Mouse (Mus musculus) forebrain, embryonic 16.5 days (tissue): Measurements from ENCODE around the gene Sp3. TPM values are rescaled to one million over a fixed set of nuclear protein-coding genes. Genes with fewer than 3 reads are reported as not detected.
A peak's percentile ranks its signal among the peaks of the same experiment; 100 is the strongest.
"Not testable (repeated sequence)": the region's sequence is repeated elsewhere in the genome, so short reads cannot be mapped to it uniquely, and the experiment has no call there.

Experiments
- ATAC-seq: fragments of 200-750 bp; cut with Nextera tagmentation; 2 replicates; pipeline ENCODE4 v1.8.0; 2017; ENCODE audit warnings: mild to moderate bottlenecking, moderate library complexity
- H3K27ac ChIP-seq: fragments of 300-500 bp; sonication (generic); 2 replicates; pipeline ENCODE4 v1.5.1; 2014; ENCODE audit warnings: low read length, control low read depth
- H3K27me3 ChIP-seq: fragments of 300-500 bp; sonication (generic); replicated peaks from 2 replicates; pipeline ENCODE4 v1.6.1; 2014; ENCODE audit warnings: low read length; ENCODE audit not compliant: control insufficient read depth, insufficient read depth
- H3K36me3 ChIP-seq: fragments of 300-500 bp; sonication (generic); 2 replicates; pipeline ENCODE4 v1.6.1; 2014; ENCODE audit not compliant: control insufficient read depth, insufficient read depth
- H3K4me1 ChIP-seq: fragments of 300-500 bp; sonication (generic); replicated peaks from 2 replicates; pipeline ENCODE4 v1.6.1; 2014; ENCODE audit warnings: low read length; ENCODE audit not compliant: control insufficient read depth, insufficient read depth
- H3K4me2 ChIP-seq: fragments of 300-500 bp; sonication (generic); 2 replicates; pipeline ENCODE4 v1.6.1; 2014; ENCODE audit warnings: mild to moderate bottlenecking, low read length, control low read depth
- H3K4me3 ChIP-seq: fragments of 300-500 bp; sonication (generic); replicated peaks from 2 replicates; pipeline ENCODE4 v1.5.1; 2014; ENCODE audit warnings: mild to moderate bottlenecking, low read length, control low read depth
- H3K9ac ChIP-seq: fragments of 300-500 bp; sonication (generic); replicated peaks from 2 replicates; pipeline ENCODE4 v1.6.1; 2014; ENCODE audit warnings: low read depth, low read length, control low read depth
- H3K9me3 ChIP-seq: fragments of 300-500 bp; sonication (generic); 2 replicates; pipeline ENCODE4 v1.6.1; 2016; ENCODE audit warnings: low read length; ENCODE audit not compliant: control insufficient read depth
- WGBS: fragments of 180-500 bp; shearing (Covaris S2); extraction: QIAGEN DNeasy Blood & Tissue Kit; methylation state at CpG from one replicate; pipeline ENCODE4 v1.1.7; 2014; 5-methylcytosine and 5-hydroxymethylcytosine counted together
- polyA plus RNA-seq: library from polyadenylated mRNA; unstranded; fragments of >200 nt; fragmentation: Nextera tagmentation; extraction: Ambion mirVana; gene quantifications from 2 replicates; pipeline ENCODE4 v1.2.1, GENCODE M21; 2015

Sp3 gene
- polyA plus RNA-seq, 1 experiment from 2014 or later = 51.6 TPM

DNA sequence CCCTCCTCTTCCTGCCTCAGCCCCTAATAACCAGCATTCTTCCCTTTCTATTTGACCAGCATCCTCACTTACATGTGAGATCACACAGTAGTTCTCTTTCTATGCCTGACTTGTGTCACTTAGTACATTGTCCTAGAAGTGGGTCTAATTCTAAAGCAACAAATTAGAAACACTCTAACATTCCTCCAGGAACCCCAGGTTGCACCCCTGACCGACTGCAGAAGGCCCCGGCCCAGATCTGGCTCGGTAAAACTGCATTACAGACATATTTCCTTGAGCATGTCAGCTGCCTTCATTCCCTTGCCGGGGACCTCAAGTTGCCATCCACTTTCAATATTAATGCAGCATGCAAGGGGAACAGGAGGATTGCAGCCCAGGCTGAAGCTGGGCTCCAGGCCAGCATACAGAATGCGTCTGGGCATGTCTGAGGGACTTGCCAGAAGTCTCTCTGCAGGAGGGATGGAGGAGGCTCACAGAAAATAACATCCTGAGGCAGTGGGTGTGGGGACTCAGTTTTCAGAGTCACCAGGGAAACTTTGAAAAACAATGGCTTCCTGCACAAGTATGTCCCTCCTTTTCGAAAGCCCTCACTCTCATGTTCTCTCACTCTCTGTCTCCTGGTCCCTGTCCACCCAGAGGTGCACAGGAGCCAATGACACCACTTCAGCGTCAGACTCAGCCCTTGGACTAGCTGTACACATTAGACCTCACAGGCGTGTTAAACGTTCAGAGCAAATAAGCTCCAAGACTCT lies 15.3 kb upstream of the Sp3 start:
- peak overlapping the region; percentile 77 for H3K27ac ChIP-seq
- no peak overlapping the region for H3K4me3 ChIP-seq
- no peak overlapping the region for H3K9ac ChIP-seq
- ATAC-seq = peak; percentile 97
- H3K4me2 ChIP-seq = 0 out of 2 replicates have a peak overlapping the region, but pooled peaks have one; percentile 4
- H3K4me1 ChIP-seq = peaks cover 15% of the 10 kb centered on the region
- no peaks in the 10 kb centered on the region for H3K36me3 ChIP-seq
- H3K27me3 ChIP-seq = no peaks in the 10 kb centered on the region
- 16% methylated on average over 9 of the region's 9 CpGs for WGBS
- H3K9me3 ChIP-seq = no peaks in the 10 kb centered on the region

DNA sequence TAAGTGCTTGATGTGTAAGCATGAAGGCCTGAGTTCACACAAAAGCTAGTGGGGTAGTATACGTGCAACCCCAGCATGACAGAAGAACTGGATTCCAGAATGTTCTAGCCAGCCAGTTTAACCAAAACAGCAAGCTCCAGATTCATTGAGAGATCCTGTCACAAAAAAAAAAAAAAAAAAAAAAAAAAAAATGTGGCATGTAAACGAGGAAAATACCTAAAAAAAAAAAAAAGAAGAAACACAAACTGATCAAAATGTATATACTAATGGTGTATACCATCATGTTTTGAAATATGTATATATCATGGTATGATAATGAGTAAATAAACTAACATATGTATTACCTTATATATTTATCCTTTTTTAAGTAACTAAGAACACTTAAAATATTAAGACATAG lies 13.9 kb upstream of the Sp3 start:
- Histone ChIP-seq H3K36me3 (no peaks in the 10 kb centered on the region), H3K27me3 (no peaks in the 10 kb centered on the region), H3K27ac (no peak overlapping the region), H3K4me1 (peaks cover 15% of the 10 kb centered on the region), H3K4me3 (no peak overlapping the region), H3K9me3 (no peaks in the 10 kb centered on the region), H3K9ac (no peak overlapping the region), H3K4me2 (no peak overlapping the region)
- no peak for ATAC-seq
- 76% methylated on average over 2 of the region's 2 CpGs for WGBS

DNA sequence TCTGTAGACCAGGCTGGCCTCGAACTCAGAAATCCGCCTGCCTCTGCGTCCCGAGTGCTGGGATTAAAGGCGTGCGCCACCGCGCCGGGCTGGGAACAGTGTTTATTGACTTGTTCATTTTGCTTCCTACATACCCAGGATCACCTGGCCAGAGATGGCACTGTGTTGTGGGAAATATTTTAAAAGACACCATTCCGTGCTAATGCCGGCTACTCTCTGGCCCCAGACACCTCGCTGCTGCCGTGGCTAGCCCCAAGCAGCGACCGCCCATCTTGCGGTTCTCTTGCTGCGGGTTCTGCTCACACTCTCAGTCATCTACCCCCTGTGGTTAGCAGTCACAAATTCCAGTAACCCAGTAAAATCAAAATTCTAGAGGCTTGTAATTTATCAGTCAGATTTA lies 12.3 kb upstream of the Sp3 start:
- peaks cover 15% of the 10 kb centered on the region for H3K4me1 ChIP-seq
- peaks cover 2% of the 10 kb centered on the region; the same call in 1 of the 2 replicates for H3K36me3 ChIP-seq
- no peak overlapping the region for H3K4me2 ChIP-seq
- H3K27me3 ChIP-seq = no peaks in the 10 kb centered on the region
- no peak for ATAC-seq
- no peak overlapping the region for H3K27ac ChIP-seq
- no peaks in the 10 kb centered on the region for H3K9me3 ChIP-seq
- no peak overlapping the region for H3K9ac ChIP-seq
- no peak overlapping the region for H3K4me3 ChIP-seq
- 93% methylated on average over 17 of the region's 17 CpGs for WGBS

DNA sequence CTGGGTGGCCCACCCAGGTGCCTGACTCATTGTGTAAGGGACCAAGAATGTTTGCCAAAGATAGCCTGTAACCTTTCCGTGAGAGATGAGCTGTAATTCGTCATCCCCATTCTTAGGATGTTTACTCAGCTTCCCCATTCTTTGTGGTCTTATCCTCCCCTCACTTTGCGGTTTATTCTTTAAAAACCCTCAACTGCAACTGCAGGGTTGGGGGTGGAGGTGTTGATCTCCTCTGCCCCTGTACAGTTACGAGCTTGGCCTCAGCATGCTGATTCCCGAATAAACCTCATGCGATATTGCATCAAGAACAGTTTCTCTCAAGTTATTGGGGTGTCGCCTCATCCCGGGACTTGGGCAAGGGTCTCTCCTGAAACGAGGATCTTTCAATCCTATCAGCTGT lies 8.7 kb upstream of the Sp3 start:
- H3K4me3 ChIP-seq, H3K27me3 ChIP-seq, H3K27ac ChIP-seq, H3K9me3 ChIP-seq, H3K4me1 ChIP-seq, H3K4me2 ChIP-seq, H3K9ac ChIP-seq, ATAC-seq, H3K36me3 ChIP-seq: not testable (repeated sequence)
- WGBS = 92% methylated on average over 9 of the region's 9 CpGs

DNA sequence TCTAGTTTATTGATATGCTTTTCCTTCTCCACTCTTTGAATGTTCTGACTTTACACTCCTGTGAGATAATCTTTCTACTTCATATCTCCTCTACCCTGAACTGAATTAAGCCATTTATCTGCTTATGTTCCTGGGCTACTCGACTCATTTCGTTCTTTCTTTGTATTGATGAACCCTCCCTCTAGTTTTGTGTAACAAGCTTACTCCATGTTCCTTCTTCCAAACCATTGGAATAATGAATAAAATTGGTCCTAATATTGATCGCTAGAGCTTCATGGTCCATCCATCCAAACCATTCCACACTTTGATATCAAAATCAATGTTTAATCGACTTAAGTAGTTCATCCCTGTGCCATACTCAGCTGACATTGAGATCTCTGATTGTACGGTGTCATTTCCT lies 6.4 kb upstream of the Sp3 start, which contains the start of gene Gm11084:
Gene Gm11084, minus strand, starts transcription at position 101 of the 400 bp plus-strand sequence.
- Histone ChIP-seq H3K4me2 (no peak within 1 kb of the TSS), H3K4me3 (no peak within 1 kb of the TSS), H3K27ac (no peak within 1 kb of the TSS), H3K36me3 (peaks cover 2% of the 10 kb centered on the region; the same call in 1 of the 2 replicates), H3K9ac (no peak within 1 kb of the TSS), H3K9me3 (no peaks in the 10 kb centered on the region), H3K27me3 (no peaks in the 10 kb centered on the region), H3K4me1 (peaks cover 3% of the 10 kb centered on the region)
- WGBS = 93% methylated on average over 5 of the region's 5 CpGs
- ATAC-seq = no peak

DNA sequence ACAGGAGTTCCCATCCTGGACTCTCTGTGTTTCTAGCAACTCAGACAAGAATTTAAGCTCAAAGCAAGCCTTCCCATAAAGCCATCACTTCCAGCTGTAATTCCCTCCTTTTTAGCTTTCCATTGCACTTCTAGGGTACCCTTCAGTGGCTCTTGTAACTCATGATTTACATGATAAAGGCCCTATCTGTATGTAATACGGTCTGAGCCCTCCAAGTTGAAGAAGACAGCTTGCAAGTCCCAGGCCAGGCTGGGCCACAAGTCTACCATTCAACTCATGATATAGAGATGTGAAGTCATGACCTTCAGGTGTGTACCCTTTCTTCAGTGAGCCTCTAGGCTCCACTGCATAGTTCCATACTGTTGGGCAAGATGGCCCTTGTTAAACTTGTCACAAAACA lies 5.3 kb upstream of the Sp3 start:
- Histone ChIP-seq H3K4me2 (no peak overlapping the region), H3K36me3 (peaks cover 2% of the 10 kb centered on the region; the same call in 1 of the 2 replicates), H3K27me3 (no peaks in the 10 kb centered on the region), H3K9me3 (no peaks in the 10 kb centered on the region), H3K4me1 (peaks cover 7% of the 10 kb centered on the region), H3K9ac (no peak overlapping the region), H3K27ac (no peak overlapping the region), H3K4me3 (no peak overlapping the region)
- WGBS = 19% methylated on average over 1 of the region's 1 CpGs
- ATAC-seq = no peak

DNA sequence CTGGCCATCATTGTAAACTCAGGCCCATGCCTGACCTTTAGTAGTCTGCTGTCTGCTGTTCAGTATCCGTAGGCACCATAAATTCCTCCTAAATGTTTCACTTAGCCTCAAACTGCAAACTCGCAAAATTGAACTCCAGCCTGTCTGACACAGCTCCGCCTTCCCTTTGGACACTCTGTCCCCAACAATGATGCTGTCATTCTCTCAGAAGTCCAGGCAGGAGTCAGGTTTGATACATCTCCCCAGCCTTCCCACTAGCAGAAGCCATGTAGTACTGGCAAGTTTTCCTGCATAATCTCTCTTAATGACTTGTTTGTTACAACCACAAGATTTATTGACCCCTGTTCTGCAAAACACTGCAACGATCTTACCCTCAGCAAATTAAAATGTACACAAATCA lies 4.6 kb upstream of the Sp3 start:
- Histone ChIP-seq H3K27me3 (no peaks in the 10 kb centered on the region), H3K9me3 (no peaks in the 10 kb centered on the region), H3K9ac (no peak overlapping the region), H3K27ac (no peak overlapping the region), H3K4me1 (peaks cover 7% of the 10 kb centered on the region), H3K4me2 (no peak overlapping the region), H3K36me3 (peaks cover 2% of the 10 kb centered on the region; the same call in 1 of the 2 replicates), H3K4me3 (no peak overlapping the region)
- ATAC-seq = no peak
- 75% methylated on average over 4 of the region's 4 CpGs for WGBS

DNA sequence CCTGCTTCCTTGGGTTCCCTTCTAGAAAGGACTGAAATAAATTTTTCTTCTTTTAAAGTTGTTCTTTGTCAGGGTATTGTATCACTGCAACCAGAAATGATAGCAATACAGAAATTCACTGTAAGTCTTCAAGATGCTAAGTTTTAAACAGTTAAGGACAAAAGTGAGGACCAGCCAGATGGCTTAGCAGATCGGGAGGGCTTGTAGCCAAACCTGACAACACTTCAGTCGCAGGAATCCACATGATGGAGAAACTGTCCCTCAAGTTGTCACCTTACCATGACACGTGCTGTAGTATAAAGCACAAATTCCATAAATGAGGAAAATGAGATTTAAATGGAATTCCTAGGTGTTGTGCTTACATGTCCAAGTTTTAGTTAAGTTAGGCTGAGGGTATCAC lies 3.0 kb upstream of the Sp3 start:
- no peak overlapping the region for H3K4me3 ChIP-seq
- H3K9ac ChIP-seq = no peak overlapping the region
- H3K4me1 ChIP-seq = peaks cover 7% of the 10 kb centered on the region
- no peak overlapping the region for H3K27ac ChIP-seq
- no peaks in the 10 kb centered on the region for H3K9me3 ChIP-seq
- ATAC-seq = no peak
- WGBS = 70% methylated on average over 3 of the region's 3 CpGs
- H3K4me2 ChIP-seq = no peak overlapping the region
- no peaks in the 10 kb centered on the region for H3K27me3 ChIP-seq
- H3K36me3 ChIP-seq = peaks cover 1% of the 10 kb centered on the region; the same call in 1 of the 2 replicates

DNA sequence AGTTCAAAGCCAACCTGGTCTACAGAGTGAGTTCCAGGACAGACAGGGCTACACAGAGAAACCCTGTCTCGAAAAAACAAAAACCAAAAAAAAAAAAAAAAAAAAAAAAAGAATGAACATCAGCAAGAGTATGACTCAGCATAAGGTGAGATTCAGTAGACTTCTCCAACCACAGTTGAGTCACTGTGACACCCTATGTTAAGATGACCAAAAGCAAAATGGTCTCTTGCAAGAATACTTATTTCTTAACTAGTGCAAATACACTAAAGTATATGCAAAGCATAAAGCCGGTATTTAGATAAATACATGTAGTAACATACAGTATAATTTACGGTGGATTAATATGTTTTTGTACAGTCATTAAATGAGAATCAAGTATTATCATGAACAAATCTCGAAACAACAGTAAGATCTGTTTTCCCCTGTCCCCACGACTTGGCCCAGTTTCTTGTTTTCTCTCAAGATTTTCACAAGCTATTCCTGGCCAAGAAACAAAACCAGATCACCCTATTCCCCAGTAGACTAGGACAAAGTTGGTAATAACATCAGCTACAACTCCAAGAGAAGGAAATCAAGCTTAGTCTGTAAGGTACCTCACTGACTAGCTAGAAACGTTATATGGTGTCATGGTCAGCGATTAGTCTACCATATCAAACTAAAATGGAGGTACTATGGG lies 2.0 kb upstream of the Sp3 start:
- no peak overlapping the region for H3K27ac ChIP-seq
- H3K4me3 ChIP-seq = no peak overlapping the region
- WGBS = 85% methylated on average over 7 of the region's 7 CpGs
- no peaks in the 10 kb centered on the region for H3K9me3 ChIP-seq
- no peaks in the 10 kb centered on the region for H3K27me3 ChIP-seq
- H3K36me3 ChIP-seq = no peaks in the 10 kb centered on the region
- ATAC-seq = no peak
- H3K4me2 ChIP-seq = no peak overlapping the region
- H3K4me1 ChIP-seq = peaks cover 11% of the 10 kb centered on the region
- no peak overlapping the region for H3K9ac ChIP-seq
